Mouse (Mus musculus): ENCODE results near the gene Slc34a2. TPM values are rescaled to one million over a fixed set of nuclear protein-coding genes. Genes with fewer than 3 reads are reported as not detected.

The Slc34a2 gene
- polyA plus RNA-seq, 1 experiment from 2014 or later = 0.43 TPM

GRCm38 (mm10) chr5:53118212-53118611, 80.3 kb downstream of the Slc34a2 start:
- H3K4me2 ChIP-seq = no peak overlapping the region
- no peak overlapping the region for H3K9ac ChIP-seq
- peaks cover 5% of the 10 kb centered on the region; the same call in 1 of the 2 replicates for H3K9me3 ChIP-seq (replicated peaks)
- H3K27ac ChIP-seq = no peak overlapping the region
- ATAC-seq (replicated peaks; ENCODE audit: low FRiP score) = no peak
- WGBS = 92% methylated on average over 8 of the region's 8 CpGs
- no peaks in the 10 kb centered on the region for H3K27me3 ChIP-seq
- peaks cover 4% of the 10 kb centered on the region; the same call in 1 of the 2 replicates for H3K4me1 ChIP-seq
- H3K4me3 ChIP-seq (replicated peaks) = no peak overlapping the region
- peaks cover 40% of the 10 kb centered on the region for H3K36me3 ChIP-seq

- Histone ChIP-seq H3K36me3 (peaks cover 32% of the 10 kb centered on the region), H3K9me3 (replicated peaks) (no peaks in the 10 kb centered on the region), H3K4me3 (replicated peaks) (no peak overlapping the region), H3K9ac (no peak overlapping the region), H3K4me1 (peaks cover 4% of the 10 kb centered on the region; the same call in 1 of the 2 replicates), H3K27ac (0 out of 2 replicates have a peak overlapping the region, but pooled peaks have one; percentile 13), H3K27me3 (no peaks in the 10 kb centered on the region), H3K4me2 (no peak overlapping the region)
- no peak for ATAC-seq (replicated peaks; ENCODE audit: low FRiP score)
- WGBS = 67% methylated on average over 3 of the region's 3 CpGs
Measured at GRCm38 (mm10) chr5:53119689-53120088, 81.8 kb downstream of the Slc34a2 start.

Other genes starting within 250 kb of the Slc34a2 start
- 103 TPM in 2 replicates for gene Anapc4, start 204.1 kb upstream of the Slc34a2 start, polyA plus RNA-seq (2015; fragmentation: Nextera tagmentation; extraction: Ambion mirVana)
- gene Sel1l3, start 175.8 kb downstream of the Slc34a2 start, polyA plus RNA-seq (2015; fragmentation: Nextera tagmentation; extraction: Ambion mirVana) = 19.0 and 20.1 TPM in 2 replicates
- 82.0 and 82.7 TPM in 2 replicates for gene Smim20, start 229.0 kb downstream of the Slc34a2 start, polyA plus RNA-seq (2015; fragmentation: Nextera tagmentation; extraction: Ambion mirVana)